Mouse (Mus musculus): Measurements from ENCODE around the gene Ttll1.

The Ttll1 gene

DNA sequence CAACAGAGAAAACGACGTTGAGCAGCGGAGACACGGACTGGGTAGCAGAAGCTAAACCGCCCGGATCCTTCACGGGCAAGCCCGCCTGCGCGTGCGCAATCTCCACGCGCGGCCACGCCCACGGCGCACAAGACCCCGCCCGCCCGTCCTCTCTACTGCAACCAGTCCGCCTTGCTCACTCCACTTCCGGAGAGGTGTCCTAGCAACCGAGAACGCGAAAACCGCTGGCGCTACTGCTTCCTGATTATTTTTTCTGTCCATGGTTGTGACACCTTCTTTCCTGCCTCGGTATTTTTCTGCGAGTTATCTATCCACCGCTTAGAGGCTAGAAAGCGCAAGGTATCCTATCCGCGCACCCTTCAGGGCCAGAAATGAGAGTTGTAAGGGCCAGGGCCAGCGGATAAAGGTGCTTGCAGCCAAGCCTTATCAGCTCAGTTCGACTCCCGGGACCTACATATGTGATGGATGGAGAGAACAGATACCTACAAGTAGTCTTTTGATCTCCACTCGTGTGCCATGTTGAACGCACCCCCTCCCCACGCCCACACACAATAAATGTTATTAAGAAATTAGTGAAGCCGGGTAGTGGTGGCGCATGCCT lies at the start of gene Ttll1:
TSS of gene Ttll1 (minus strand) at position 89 of the 601 bp plus-strand sequence.
- peak; percentile 89 for DNase-seq (ENCODE audit: extremely low spot score, low spot score)

DNA sequence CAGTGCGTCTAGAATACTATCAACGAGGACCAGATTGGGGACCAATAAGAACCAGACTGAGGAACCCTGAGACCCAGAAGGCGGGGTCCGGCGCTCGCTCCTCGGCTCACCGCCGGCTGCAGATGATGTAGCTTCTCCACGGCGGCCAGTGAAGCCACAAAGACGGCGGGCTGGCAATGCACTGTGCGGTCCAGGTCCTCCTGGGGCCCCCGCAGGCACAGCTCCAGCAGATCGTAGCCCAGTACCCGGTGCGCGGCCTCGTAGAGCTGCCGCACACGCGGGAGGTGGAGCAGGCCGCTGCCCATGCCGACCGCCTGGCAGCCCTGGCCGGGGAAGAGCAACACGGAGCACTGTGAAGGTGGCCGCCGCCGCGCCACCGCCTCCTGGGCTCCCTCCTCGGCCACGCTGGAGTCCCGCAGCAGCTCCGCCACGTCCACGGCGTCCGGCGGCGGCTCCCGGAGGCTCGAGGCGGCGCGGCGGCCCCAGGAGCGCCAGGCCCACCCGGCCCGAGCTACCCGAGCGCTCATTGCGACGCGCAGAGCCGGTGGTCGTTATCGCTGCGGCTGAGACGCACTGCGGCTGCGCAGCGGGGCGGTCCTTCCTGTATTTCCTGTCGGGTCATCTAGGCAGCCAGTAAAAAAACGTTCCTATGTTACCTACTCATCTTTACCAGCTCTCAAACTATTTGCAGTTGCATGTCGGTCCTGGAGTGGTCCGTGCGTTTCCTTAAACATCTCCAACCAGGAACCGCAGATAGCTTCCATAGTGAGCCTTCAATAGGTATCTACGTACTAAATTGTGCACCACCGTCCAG lies 44.7 kb upstream of the Ttll1 start:
- DNase-seq (ENCODE audit: extremely low spot score, low spot score): peak; percentile 88

DNA sequence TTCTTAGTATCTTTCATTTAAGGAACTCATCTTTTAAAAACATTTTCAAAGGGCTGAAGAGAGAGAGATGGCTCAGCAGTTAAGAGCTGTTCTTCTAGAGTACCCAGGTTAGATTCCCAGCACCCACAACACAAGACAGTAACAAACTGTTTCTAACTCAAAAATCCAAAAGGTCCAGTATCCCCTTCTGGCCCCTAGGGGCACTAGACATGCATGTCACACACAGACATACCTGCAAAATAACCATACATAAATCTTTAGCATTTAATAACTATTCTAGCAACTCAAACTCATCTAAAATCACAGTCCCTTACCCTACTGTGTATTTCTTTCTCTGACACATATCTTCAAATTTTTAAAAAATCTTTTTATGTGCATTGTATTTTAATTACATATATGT lies 43.1 kb upstream of the Ttll1 start:
- no peak for DNase-seq (ENCODE audit: extremely low spot score, low spot score)

DNA sequence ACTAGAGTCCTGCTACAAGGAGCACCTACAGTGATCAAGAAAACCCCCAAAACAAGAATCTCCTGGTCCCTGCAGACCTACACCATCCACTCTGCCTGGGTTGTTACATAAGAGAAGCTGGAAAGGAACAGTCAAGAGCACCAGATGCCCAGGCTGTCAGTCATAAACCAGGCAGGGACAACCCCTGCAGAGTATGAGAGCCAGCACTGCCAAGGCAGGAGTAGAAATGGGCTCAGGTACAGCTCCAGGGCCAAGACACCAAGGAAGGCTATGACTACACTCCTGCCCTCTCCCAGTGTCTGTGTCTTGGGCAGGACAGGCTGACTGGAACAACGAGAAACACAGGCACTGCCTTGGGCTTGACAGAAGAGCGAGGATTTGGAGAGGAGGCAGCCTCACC lies 39.4 kb upstream of the Ttll1 start:
- DNase-seq (ENCODE audit: extremely low spot score, low spot score): no peak

DNA sequence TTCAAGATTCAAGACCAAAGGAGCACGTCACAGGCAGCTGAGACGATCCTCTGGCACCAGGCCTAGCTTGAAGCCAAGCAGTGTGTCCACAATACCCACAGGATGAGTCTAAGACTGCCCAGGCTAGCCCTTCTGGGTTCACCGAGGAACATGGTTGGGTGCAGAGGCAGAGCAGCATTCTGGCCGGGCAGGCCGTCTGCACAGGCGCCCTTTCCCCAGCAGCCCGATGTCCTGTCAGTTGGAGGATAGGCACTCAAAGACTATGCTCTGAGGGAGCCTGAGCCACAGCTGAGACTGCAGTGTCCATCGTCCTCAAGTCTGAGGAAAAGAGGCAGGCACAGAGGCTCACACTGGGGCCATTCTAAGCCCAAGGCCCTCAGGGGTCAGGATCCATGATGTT lies 36.5 kb upstream of the Ttll1 start:
- no peak for DNase-seq (ENCODE audit: extremely low spot score, low spot score)

DNA sequence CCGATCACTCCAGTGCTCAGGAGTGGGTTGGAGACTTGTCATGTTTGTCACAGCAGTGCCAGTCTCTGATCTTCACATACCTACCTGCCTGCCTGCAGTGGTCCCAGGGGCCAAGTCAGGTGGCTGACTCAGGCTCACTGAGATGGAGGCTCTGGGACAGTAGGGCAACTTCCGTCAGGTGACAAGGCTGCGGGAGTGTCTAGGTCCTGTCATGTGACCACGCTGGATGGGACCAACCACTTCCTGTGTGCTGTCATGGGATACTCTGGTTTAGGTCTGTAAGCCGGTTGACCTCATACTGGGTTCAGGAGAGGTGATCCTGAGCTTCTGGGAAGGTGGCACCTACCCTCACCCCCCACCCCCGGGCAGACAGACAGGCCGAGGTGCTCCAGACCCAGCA lies 35.3 kb upstream of the Ttll1 start:
- no peak for DNase-seq (ENCODE audit: extremely low spot score, low spot score)

DNA sequence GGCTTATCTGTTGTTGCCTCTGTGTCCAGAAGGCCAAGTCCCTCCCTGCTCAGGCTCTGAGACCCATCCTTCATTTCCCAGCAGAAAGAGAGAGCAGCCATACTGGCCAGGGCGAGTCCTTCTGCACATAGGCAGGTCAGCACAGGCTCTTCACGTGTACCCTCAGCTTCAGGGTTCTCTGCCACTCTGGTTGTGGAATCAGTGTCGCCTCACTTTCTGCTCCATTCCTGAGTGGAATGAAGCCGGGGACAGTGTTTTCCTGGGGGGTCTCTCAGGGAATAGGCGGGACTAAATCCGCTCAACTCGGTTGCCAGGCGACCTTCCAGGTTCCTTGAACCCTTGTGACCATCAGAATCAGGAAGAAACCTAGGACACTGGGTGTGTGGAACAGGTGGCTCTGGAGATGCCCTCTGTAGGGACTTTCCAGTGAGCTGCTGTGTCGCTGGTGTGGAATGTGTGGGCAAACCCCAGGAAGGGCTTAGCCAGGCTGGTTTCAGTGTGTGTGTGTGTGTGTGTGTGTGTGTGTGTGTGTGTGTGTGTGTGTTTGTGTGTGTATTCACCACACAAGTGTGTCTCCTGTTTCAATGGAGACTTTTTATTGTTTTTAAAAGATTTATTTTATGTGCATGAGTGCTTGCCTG lies 31.1 kb upstream of the Ttll1 start:
- no peak for DNase-seq (ENCODE audit: extremely low spot score, low spot score)

DNA sequence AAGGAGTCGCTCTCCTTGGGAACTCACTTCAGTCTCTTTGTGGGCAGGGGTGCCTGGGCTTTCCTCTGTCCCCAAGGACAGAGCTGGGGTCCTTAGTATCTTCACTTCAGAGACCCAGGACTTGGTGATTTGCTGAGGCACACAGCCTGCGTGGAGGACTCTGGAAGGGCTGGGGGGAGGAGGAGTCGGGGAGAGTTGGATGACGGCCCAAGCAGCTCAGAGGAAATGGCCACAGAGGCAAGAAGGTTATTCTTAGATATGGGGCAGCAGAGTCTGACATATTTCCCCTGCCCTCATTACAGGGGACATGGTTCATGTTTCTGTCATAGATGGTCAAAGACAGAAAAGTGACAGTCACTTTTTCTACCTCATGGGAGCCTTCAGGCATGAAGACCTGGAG lies 29.2 kb upstream of the Ttll1 start:
- DNase-seq (ENCODE audit: extremely low spot score, low spot score): no peak

DNA sequence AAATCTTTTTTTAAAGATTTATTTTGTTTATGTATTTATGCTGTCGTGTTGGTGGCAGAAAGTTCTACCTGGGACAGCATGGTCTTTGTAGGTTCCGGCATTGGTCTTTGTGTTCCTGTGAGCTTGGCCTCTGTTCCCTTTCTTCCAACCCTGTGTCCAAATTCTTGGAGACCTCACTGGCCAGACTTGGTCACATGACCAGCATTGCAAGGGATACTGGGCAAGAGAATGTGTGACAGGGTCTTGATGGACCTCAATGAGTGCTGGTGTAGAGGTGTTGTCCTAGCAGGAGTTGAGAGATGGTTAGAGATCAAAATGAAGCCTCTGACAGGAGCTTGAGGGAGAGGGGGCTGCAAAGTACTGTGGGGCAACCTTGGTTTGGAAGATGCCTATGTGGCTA lies 28.2 kb upstream of the Ttll1 start:
- no peak for DNase-seq (ENCODE audit: extremely low spot score, low spot score)

DNA sequence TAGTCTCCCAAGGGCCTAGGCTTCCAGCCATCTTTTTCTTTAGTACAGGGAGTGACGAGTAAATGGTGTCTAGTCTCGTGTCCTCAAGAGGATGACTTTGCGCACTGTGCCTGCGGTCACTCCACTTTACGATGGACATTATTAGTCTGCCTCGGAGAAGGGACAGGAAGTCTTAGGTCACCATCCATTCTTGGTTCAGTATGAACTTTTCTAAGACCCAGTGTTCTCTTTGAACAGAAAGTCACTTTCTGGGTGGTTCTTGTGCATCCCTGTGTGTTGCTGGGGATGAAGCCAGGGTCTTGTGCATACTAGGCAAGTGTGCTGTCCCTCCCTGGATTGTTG lies 25.2 kb upstream of the Ttll1 start:
- DNase-seq (ENCODE audit: extremely low spot score, low spot score): no peak

DNA sequence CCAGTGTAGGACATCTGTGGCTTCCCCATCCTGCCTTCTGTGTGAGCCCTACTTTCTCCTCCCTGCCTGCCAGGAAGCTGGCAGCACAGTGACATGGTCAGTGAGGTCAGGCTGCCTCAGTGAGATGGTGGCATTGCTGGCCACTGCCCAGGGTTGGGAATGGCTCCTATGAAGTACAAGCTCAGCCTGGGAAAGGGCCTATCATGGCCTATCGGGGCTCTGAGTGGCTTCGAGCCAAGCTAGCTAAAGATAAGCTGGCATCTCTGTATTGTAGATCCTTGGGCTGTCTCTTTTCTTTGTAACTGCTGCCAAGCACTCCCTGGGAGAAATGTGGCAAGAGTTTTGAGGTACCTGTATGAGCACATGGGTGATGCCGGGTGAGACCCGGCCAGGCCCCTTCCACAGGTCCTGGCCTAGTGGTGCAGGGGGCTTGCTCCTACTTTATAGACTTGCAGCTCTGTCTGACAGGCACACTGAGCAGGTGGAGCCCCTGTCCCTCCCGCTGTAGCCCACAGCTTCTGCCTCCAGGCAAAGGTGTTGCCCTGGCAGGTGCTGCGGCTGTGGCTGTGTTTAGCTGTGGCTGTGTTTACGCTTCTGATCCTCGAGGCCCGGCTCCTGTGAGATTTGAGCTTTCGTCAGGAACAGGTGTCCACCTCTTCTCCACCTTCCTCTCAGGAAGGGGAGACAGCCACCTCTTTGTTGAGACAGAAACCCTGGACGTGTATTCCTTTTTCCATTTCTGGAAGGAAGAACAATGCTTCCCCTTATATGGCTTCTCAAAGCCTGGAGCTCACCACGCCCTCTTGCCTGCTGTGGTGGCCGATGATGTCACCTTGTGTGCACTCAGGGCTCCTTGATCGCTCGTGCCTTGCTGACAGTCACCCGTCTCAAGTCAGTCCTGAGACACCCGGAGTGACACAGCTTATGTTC lies 24.5 kb upstream of the Ttll1 start:
- no peak for DNase-seq (ENCODE audit: extremely low spot score, low spot score)

DNA sequence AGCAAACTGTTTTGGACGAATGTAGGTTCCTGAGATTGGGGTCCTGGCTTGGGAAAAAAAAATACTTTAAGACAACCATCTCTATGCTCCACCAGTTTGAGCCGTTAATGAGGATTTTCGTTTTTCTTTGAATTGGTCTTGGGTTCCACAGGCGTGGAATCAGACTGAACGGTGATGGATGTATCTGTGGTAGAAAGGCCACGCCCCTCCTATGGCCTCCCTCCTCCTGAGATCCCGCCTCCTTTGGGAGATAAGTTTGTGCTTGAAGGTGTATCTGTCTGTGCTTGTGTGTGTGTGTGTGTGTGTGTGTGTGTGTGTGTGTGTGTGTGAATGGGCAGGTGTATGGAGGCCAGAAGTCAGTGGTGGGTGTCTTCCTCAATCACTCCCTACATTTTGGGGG lies 21.9 kb upstream of the Ttll1 start:
- no peak for DNase-seq (ENCODE audit: extremely low spot score, low spot score)

DNA sequence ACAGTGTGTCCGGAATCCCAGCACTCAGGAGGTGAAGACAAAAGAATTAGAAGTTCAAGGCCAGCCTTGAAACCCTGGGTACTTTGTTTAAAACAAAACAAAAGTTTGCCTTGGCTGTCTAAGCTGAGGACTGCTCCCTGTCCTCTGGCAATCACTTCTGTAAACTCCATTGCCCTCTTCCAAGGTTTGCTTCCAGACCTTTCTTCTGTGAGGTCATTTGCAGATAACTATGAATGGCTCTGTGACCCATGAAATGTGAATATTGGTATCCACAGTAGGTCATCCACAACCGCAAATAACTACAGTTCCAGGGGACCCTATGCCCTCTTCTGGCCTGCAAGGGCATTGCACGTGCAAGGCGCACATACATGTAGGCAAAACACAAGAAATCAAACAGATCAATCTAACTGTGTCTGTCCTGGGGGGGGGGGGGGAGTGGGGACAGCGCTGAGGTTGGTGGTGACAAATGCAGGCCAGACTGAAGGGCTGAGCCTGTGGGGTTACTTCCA lies 21.3 kb upstream of the Ttll1 start:
- no peak for DNase-seq (ENCODE audit: extremely low spot score, low spot score)

DNA sequence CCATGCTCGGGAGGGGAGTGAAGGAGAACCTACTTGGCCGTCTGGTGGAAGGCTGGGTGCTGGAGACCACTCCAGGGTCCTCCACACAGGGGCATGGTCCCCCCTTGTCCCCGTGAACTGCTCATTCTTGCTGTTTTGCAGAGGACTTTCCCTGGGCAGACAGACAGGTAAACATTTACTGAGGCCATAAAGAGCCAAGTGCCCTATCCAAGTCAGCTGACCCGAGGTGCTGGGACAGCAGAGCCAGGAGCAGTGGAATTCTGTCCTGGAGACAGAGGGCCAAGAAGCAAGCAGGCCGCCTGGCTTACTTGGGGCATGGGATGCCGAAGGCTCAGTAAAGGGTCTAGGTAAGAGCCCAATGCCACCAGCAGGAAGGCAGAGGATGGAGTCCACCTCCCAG lies 20.0 kb upstream of the Ttll1 start:
- DNase-seq (ENCODE audit: extremely low spot score, low spot score): no peak

DNA sequence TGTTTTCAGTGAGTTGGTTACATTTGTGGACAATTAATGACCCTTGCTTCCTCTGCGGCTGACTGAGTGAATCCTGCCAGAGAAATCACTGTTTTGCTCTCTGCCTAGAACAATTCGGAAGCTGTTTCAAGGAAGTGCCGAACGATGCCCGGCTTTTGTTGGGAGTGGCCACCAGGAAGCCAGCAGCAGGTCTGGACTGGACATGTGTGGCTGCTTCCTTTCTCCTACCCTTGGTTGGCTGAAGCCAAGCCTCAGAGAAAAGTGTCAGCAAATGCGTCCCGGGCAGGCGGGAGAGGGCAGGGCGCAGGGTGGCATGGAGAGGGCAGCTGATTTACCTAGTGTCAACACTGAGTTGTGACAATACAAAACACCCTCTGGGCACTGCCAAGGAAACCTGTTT lies 19.5 kb upstream of the Ttll1 start:
- no peak for DNase-seq (ENCODE audit: extremely low spot score, low spot score)

DNA sequence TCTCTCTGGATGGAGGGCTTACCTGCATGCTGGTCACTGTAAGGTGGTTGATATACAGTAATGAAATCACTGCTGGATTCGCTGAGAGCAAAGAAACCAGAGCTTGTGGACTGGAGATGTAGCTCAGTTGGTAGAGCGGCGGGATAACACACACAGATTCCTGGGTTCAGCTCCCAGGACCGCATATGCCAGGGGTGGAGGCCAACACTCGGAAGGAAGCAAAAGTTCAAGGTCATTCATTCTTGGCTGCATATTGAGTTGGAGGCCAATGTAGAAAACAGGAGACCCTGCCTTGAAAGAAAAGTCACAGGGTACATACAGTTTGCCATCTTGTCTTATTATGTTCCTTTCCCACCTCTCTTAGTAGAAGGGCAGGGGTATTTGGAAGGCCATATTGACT lies 19.1 kb upstream of the Ttll1 start:
- no peak for DNase-seq (ENCODE audit: extremely low spot score, low spot score)

DNA sequence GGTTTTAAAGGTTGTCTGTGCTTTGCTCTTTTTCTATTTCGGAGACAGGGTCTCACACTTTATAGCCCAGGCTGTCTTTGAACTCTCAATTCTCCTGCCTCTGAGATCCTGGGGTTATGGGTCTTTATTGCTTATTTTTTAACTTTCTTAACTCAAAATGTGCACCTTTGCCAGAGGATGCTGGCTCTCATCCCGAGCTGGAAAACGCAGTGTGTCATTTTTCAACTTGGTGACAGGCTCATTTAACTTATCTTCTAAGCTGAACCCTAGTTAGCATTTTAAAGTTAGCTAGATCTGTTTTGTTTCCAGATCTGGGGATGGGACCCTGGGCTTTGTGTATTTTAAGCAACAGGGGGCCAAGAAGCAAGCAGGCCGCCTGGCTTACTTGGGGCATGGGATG lies 18.2 kb upstream of the Ttll1 start:
- DNase-seq (ENCODE audit: extremely low spot score, low spot score): no peak

DNA sequence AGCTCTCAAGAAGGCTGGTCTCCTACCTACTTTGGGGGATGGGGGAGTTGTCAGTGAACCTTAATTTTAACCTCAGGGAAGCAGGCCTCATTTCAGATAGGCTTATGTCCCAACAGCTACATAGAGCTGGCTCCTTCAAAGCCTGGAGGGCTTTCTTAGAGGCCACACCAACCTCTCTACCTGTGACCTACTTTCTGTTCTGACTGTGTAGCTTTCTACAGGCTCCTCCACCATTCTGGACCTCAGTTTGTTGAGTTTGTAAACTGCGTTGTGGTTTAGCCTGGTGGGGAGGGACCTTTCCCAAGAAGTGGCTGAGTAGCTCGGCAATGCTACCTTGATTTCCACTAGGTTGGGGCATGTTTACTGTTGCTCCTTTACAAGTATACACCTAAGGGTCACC lies 17.1 kb upstream of the Ttll1 start:
- DNase-seq (ENCODE audit: extremely low spot score, low spot score): no peak

DNA sequence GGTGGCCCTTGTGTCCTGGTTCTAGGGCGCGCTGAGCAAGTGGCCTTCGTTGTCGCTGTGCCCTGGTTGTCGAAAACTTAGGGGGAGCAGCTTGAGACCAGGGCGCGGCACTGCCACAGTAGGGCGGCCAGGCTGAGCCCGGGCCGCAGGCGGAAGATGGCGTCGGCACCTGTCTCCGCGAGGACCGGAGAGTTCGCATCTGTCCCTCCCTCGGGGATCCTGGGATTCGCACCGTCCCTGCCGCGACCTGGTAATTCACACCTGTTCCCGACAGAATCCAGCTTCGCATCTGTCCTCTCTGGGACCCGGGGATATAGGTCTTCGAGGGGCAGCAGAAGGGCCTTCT lies 16.4 kb upstream of the Ttll1 start:
- no peak for DNase-seq (ENCODE audit: extremely low spot score, low spot score)

DNA sequence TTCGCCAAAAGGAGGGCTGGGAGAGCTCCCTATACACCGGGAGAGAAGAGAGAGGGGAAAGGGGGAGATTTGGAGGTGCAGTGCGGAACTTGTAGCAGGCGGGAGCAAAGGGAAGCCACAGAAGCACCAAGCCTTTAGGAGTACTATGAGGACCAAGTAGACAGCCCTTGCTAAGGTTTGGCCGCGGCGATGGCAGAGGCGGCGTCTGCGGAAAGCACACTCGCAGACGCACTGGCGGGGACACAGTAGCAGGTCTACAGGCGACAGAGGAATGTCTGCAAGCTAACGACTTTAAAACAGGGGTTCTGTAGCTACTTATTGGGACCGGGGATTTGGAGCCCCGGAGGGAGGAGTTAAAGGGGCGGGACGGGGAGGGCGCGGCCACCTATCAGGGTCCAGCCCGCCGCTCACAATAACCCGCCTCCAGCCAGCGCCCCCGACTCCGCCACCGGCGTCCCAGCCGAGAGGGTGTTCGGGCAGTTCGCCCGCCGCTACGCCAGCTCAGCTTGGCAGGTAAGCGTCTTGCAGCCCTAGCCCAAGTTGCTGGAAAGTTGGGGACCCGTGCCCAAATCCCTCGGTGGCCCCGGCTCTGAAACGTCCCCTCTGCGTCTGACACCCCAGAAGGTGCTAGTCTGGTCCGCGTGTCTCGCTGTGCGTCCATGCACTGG lies 15.9 kb upstream of the Ttll1 start, which contains the start of gene Bik:
TSS of gene Bik (plus strand) at position 439 of the 668 bp plus-strand sequence.
- peak; percentile 72 for DNase-seq (ENCODE audit: extremely low spot score, low spot score)

DNA sequence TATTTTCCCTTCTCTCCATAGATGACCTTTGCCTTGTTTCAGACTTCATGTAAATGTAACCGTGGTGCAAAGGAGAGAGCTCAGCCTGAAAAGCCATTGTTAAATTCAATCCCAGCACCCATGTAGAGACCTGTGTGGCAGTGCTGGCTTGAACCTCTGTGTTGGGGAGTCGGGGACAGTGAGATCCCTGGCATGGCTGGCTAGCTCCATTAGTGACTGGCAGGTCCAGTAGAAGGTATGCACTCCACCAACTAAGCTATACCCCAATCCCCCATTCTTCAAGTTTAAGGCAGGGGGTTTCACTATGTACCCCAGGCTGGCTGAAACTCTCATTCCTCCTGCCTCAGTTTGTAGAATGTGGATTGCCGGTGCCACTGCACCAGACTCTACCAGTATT lies 13.6 kb upstream of the Ttll1 start:
- DNase-seq (ENCODE audit: extremely low spot score, low spot score): no peak
